Mouse (Mus musculus): ENCODE measurements around the gene Fuk. TPM values are rescaled to one million over a fixed set of nuclear protein-coding genes. Genes with fewer than 3 reads are reported as not detected.
"Not testable (repeated sequence)": the region's sequence is repeated elsewhere in the genome, so short reads cannot be mapped to it uniquely, and the experiment has no call there.

Gene Fuk
- total RNA-seq, 2 experiments from 2014 or later: 3.2 to 3.3 TPM

GRCm38 (mm10) chr8:110877862-110878261 is 24.4 kb downstream of the Fuk start:
- no peak for DNase-seq

GRCm38 (mm10) chr8:110870501-110870900 is 31.8 kb downstream of the Fuk start:
- DNase-seq: no peak

GRCm38 (mm10) chr8:110861347-110862025 is 40.8 kb downstream of the Fuk start:
- DNase-seq: not testable (repeated sequence)

GRCm38 (mm10) chr8:110859651-110860501 is 42.4 kb downstream of the Fuk start:
- no peak for DNase-seq

GRCm38 (mm10) chr8:110856760-110857461 is 45.4 kb downstream of the Fuk start:
- no peak for DNase-seq

GRCm38 (mm10) chr8:110856073-110856472 is 46.2 kb downstream of the Fuk start:
- not testable (repeated sequence) for DNase-seq

GRCm38 (mm10) chr8:110851186-110851585 is 51.1 kb downstream of the Fuk start:
- DNase-seq: no peak

GRCm38 (mm10) chr8:110847645-110848495 is 54.4 kb downstream of the Fuk start:
- DNase-seq: no peak

GRCm38 (mm10) chr8:110847171-110847549 is 55.1 kb downstream of the Fuk start:
- DNase-seq: no peak

- peak; percentile 79 for DNase-seq
These were observed 55.7 kb downstream of the Fuk start, which contains the start of the genes Cog4 and Sf3b3 for GRCm38 (mm10) chr8:110846405-110847170. Gene Cog4, plus strand, starts transcription at chr8:110846600. Gene Sf3b3, minus strand, starts transcription at chr8:110846787.

- no peak for DNase-seq
These were observed 56.4 kb downstream of the Fuk start for GRCm38 (mm10) chr8:110845821-110846404.

- no peak for DNase-seq
These were observed 57.3 kb downstream of the Fuk start for GRCm38 (mm10) chr8:110844941-110845340.

- DNase-seq: no peak
These were observed 59.1 kb downstream of the Fuk start for GRCm38 (mm10) chr8:110843207-110843606.

GRCm38 (mm10) chr8:110842012-110842574 is 60.2 kb downstream of the Fuk start:
- DNase-seq: no peak

Other genes starting within 250 kb of the Fuk start
- 10 to 100 TPM; 64.7 to 82.3 TPM for gene Mtss1l, start 181.0 kb downstream of the Fuk start, total RNA-seq (2021)
- 1 to 10 TPM; 6.5 to 6.8 TPM for gene Il34, start 96.6 kb downstream of the Fuk start, total RNA-seq (2021)
- gene Cog4, start 55.9 kb downstream of the Fuk start, total RNA-seq (2021): 10 to 100 TPM; 56.0 to 63.1 TPM
- 10 to 100 TPM; 18.4 to 19.2 TPM for gene Sf3b3, start 55.7 kb downstream of the Fuk start, total RNA-seq (2021)
- 10 to 100 TPM; 43.5 to 45.3 TPM for gene St3gal2, start 17.4 kb upstream of the Fuk start, total RNA-seq (2021)
- gene Ddx19a, start 95.3 kb upstream of the Fuk start, total RNA-seq (2021): 10 to 100 TPM; 24.2 to 27.0 TPM
- 10 to 100 TPM; 11.4 to 11.5 TPM for gene Ddx19b, start 129.3 kb upstream of the Fuk start, total RNA-seq (2021)
- gene Aars, start 130.7 kb upstream of the Fuk start, total RNA-seq (2021): 10 to 100 TPM; 38.8 to 47.1 TPM
- not detected for gene Exosc6, start 153.9 kb upstream of the Fuk start, total RNA-seq (2021)
- under 1 TPM; 0.64 to 0.88 TPM for gene Clec18a, start 189.9 kb upstream of the Fuk start, total RNA-seq (2021)
- gene Pdpr, start 192.1 kb upstream of the Fuk start, total RNA-seq (2021): 10 to 100 TPM; 89.9 to 97.1 TPM

All from gastrocnemius, postnatal 25 days (tissue).